Mouse (Mus musculus): Measurements from ENCODE around the gene Rab29. TPM values are rescaled to one million over a fixed set of nuclear protein-coding genes. Genes with fewer than 3 reads are reported as not detected.
A peak's percentile ranks its signal among the peaks of the same experiment; 100 is the strongest.
"Not testable (repeated sequence)": the region's sequence is repeated elsewhere in the genome, so short reads cannot be mapped to it uniquely, and the experiment has no call there.

Rab29 gene
- polyA plus RNA-seq, 1 experiment, result 65.7 TPM

DNA sequence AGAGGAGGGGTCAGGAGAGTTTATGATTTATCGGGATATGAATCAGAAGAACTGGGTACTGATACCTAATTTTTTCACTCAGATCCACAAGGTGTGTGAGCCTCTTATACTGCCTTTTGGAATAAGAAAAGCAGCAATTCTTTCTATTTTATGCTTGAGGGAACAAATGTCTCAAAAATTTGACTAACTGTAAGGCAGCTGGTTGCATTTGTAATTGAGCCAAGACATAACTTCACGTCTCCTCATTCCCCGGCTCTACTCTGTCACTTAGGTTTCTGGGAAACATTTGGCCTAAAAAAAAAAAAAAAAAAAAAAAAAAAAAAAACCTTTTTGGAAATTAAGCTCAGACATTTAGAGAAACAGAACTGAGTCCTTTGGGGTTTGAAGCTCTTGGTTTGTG is 19.6 kb downstream of the Rab29 start:
- no peak overlapping the region for H3K27ac ChIP-seq (ENCODE audit: insufficient read depth, low read depth, low read length)
- TF ChIP-seq CTCF (IDR thresholded peaks at IDR 0.05; ENCODE audit: low read depth, low read length) (no peak), POLR2A (IDR thresholded peaks at IDR 0.05; ENCODE audit: borderline replicate concordance, low read depth, low read length) (no peak)
- H3K4me3 ChIP-seq (ENCODE audit: insufficient read depth, low read length), result no peak overlapping the region
- no peaks in the 10 kb centered on the region for H3K4me1 ChIP-seq (ENCODE audit: control insufficient read depth, insufficient read depth, low read length)

DNA sequence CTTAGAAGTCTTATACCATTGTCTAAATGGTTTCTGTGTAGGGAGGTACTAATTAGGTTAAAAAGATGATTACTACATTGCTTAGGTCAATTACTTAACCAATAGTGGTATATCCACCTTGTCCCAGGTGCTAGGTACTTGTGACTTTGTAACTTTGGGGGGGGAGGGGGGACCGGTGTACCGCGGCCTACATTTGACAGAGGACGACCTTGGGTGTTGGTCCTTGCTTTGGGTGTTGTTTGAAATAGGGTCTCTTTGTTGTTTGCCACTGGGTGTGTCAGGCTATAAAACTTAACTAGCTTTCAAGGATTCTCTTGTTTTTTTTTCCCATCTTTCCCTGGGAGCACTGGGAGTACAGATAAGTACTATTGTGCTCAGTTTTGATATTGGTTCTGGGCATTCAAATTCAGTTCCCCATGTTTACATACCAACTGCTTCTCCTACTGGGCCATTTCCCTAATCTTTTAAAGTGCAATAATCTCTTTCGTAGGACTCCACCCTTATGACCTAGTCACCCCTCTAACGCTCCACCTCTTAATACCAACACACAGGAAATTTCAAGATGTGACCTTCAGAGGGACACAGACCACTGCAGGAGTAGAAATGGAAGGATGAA is 23.1 kb downstream of the Rab29 start:
- no peak overlapping the region for H3K27ac ChIP-seq (ENCODE audit: insufficient read depth, low read depth, low read length)
- TF ChIP-seq POLR2A (IDR thresholded peaks at IDR 0.05; ENCODE audit: borderline replicate concordance, low read depth, low read length) (no peak), CTCF (IDR thresholded peaks at IDR 0.05; ENCODE audit: low read depth, low read length) (no peak)
- no peaks in the 10 kb centered on the region for H3K4me1 ChIP-seq (ENCODE audit: control insufficient read depth, insufficient read depth, low read length)
- no peak overlapping the region for H3K4me3 ChIP-seq (ENCODE audit: insufficient read depth, low read length)

DNA sequence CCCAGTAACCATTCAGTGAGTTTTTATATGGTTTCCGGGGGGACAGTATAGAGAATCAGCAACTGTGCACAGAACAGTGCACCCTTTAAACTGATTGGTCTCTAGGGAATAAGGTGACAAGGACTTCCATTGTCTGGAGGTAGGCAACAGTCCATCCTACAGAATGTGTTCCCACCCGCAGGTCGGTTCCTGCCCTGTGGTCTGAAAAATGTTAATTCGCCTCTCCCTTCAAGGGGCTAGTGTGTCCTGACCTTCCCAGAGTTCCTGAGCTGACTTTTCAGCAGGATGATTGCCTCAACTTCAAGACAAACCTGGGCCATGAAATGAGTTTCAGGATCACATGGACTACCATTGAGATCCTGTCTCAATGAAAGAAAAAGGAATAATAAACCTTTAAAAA is 24.4 kb downstream of the Rab29 start:
- Histone ChIP-seq H3K27ac (ENCODE audit: insufficient read depth, low read depth, low read length) (no peak overlapping the region), H3K4me1 (ENCODE audit: control insufficient read depth, insufficient read depth, low read length) (no peaks in the 10 kb centered on the region), H3K4me3 (ENCODE audit: insufficient read depth, low read length) (no peak overlapping the region)
- TF ChIP-seq CTCF (IDR thresholded peaks at IDR 0.05; ENCODE audit: low read depth, low read length) (no peak), POLR2A (IDR thresholded peaks at IDR 0.05; ENCODE audit: borderline replicate concordance, low read depth, low read length) (no peak)

DNA sequence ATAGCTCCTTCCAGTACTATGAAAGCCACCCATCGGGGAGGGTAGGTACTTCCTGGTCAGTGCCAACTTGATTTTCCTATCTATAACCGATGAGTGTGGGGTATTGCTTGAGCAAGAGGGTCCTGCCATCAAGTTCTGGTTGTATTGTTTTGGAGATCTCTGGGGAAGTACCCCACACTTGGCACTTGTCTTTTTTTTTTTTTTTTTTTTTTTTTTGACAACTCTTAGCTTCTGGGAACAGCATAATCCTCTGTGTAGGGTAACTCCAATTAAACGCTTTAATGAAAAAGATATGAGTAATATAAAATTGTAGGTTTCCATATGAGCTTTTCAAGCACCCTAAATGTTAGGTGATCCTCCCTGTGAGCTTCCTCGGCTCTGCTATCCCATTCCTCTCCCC is 35.7 kb downstream of the Rab29 start:
- Histone ChIP-seq H3K4me3 (ENCODE audit: insufficient read depth, low read length) (no peak overlapping the region), H3K27ac (ENCODE audit: insufficient read depth, low read depth, low read length) (no peak overlapping the region), H3K4me1 (ENCODE audit: control insufficient read depth, insufficient read depth, low read length) (no peaks in the 10 kb centered on the region)
- TF ChIP-seq POLR2A (IDR thresholded peaks at IDR 0.05; ENCODE audit: borderline replicate concordance, low read depth, low read length) (no peak), CTCF (IDR thresholded peaks at IDR 0.05; ENCODE audit: low read depth, low read length) (no peak)

DNA sequence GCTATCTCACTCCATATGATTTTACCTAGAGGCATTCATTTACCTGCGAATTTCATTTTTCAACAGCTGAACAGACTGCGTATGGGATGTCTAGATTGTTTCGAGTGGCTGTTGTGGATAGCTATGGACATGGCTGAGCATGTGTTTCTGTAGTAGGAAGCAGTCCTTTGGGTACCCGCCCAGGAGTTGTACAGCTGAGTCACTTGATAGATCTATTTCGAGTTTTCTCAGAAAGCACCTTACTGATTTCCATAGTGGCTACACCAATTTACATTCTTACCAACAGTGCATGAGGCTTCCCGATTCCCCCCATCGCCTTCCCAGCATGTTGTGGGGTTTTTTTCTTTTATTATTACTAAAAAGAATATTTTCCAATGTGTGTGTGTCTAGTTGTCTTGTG is 36.2 kb downstream of the Rab29 start:
- TF ChIP-seq POLR2A (IDR thresholded peaks at IDR 0.05; ENCODE audit: borderline replicate concordance, low read depth, low read length), result no peak
- TF ChIP-seq CTCF (IDR thresholded peaks at IDR 0.05; ENCODE audit: low read depth, low read length), result no peak
- H3K4me1 ChIP-seq (ENCODE audit: control insufficient read depth, insufficient read depth, low read length), result no peaks in the 10 kb centered on the region
- no peak overlapping the region for H3K27ac ChIP-seq (ENCODE audit: insufficient read depth, low read depth, low read length)
- H3K4me3 ChIP-seq (ENCODE audit: insufficient read depth, low read length), result no peak overlapping the region

DNA sequence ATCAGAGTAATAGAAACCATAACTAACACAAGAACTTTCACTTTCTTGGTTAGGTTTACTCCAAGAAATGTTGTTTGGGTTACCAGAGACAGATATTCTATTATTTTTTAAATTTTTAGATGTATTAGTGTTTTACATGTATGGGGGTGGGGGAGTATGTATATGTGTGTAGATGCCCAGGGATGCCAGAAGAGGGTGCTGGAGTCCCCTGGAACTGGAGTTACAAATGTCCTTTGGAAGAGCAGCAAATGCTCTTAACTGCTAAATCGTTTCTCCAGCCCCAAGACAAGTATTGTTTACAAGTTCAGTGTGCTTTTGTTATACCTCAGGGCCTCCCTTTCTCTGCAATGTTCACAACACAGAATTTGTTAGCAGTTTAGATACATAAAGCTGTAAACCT is 38.5 kb downstream of the Rab29 start:
- no peak for TF ChIP-seq CTCF (IDR thresholded peaks at IDR 0.05; ENCODE audit: low read depth, low read length)
- TF ChIP-seq POLR2A (IDR thresholded peaks at IDR 0.05; ENCODE audit: borderline replicate concordance, low read depth, low read length), result no peak
- Histone ChIP-seq H3K4me1 (ENCODE audit: control insufficient read depth, insufficient read depth, low read length) (no peaks in the 10 kb centered on the region), H3K27ac (ENCODE audit: insufficient read depth, low read depth, low read length) (no peak overlapping the region), H3K4me3 (ENCODE audit: insufficient read depth, low read length) (no peak overlapping the region)

DNA sequence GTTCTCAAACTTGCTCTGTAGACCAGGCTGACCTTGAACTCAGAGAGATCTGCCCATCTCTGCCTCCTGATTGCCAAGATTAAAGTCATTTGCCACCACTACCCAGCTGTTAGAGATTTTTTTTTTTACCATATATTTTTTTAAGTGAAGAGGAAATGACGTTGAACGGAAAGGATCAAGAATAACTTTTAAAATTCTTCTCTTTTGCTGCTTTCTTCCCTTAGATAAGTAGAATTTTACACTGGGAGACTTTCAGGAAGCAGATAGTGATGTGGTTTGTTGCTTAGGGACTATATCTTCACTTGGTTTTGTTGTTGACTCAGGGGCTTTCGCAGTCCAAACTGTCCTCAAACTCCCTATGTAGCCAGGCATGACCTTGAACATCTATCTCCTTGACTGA is 41.4 kb downstream of the Rab29 start:
- Histone ChIP-seq H3K4me3 (ENCODE audit: insufficient read depth, low read length) (no peak overlapping the region), H3K4me1 (ENCODE audit: control insufficient read depth, insufficient read depth, low read length) (peaks cover 5% of the 10 kb centered on the region), H3K27ac (ENCODE audit: insufficient read depth, low read depth, low read length) (no peak overlapping the region)
- TF ChIP-seq POLR2A (IDR thresholded peaks at IDR 0.05; ENCODE audit: borderline replicate concordance, low read depth, low read length) (no peak), CTCF (IDR thresholded peaks at IDR 0.05; ENCODE audit: low read depth, low read length) (no peak)

DNA sequence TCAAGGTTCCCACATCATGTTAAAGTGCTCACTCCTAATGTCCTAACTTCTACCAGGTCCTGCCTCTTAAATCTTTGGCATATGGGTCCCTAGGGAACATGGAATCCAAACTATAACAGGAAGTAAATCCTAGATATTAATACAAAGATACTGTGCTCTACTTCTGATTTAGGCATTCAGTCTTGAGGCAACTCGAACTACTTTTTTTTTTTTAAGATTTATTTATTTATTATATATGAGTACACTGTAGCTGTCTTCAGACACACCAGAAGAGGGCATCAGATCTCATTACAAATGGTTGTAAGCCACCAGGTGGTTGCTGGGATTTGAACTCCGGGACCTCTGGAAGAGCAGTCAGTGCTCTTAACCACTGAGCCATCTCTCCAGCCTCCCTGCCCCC is 42.2 kb downstream of the Rab29 start:
- H3K4me1 ChIP-seq (ENCODE audit: control insufficient read depth, insufficient read depth, low read length); H3K4me3 ChIP-seq (ENCODE audit: insufficient read depth, low read length); H3K27ac ChIP-seq (ENCODE audit: insufficient read depth, low read depth, low read length): not testable (repeated sequence)

DNA sequence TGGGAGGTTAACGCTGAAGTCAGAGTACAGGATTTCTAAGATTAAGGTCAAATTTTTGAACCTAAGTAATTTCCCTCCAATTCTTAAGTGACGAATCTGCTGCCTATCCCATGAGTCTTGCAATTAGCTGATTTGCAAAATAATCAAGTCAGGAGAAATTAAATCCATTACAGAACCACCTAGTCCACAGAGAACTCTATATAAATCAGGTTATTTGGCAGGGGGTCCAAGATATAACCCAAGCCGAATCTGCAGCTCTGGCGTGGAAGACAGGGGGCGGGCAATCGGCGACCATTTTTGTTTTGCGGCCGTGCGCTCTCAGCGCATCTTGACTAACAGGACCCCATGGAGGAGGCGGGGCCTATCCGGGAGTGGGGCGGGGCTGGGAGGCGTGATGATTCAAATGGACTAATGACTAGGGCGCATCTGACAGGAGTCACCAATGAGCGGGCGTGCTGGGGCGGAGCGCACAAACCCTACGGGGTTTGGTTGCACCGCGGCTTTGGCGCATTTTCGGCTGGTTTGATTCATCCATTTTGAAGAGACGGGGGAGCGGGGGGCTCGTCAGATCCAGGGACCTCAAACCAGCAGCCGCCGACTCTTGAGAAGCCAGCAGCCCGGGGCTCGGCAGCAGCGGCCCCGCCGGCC is 43.1 kb downstream of the Rab29 start, which contains the start of gene Nucks1:
Gene Nucks1, plus strand, starts transcription at position 534 of the 648 bp plus-strand sequence.
- TF ChIP-seq POLR2A (IDR thresholded peaks at IDR 0.05; ENCODE audit: borderline replicate concordance, low read depth, low read length) (no peak), CTCF (IDR thresholded peaks at IDR 0.05; ENCODE audit: low read depth, low read length) (no peak)
- Histone ChIP-seq H3K4me3 (ENCODE audit: insufficient read depth, low read length) (peak within 1 kb of the TSS; percentile 96), H3K27ac (ENCODE audit: insufficient read depth, low read depth, low read length) (peak within 1 kb of the TSS; percentile 85), H3K4me1 (ENCODE audit: control insufficient read depth, insufficient read depth, low read length) (peaks cover 10% of the 10 kb centered on the region)

DNA sequence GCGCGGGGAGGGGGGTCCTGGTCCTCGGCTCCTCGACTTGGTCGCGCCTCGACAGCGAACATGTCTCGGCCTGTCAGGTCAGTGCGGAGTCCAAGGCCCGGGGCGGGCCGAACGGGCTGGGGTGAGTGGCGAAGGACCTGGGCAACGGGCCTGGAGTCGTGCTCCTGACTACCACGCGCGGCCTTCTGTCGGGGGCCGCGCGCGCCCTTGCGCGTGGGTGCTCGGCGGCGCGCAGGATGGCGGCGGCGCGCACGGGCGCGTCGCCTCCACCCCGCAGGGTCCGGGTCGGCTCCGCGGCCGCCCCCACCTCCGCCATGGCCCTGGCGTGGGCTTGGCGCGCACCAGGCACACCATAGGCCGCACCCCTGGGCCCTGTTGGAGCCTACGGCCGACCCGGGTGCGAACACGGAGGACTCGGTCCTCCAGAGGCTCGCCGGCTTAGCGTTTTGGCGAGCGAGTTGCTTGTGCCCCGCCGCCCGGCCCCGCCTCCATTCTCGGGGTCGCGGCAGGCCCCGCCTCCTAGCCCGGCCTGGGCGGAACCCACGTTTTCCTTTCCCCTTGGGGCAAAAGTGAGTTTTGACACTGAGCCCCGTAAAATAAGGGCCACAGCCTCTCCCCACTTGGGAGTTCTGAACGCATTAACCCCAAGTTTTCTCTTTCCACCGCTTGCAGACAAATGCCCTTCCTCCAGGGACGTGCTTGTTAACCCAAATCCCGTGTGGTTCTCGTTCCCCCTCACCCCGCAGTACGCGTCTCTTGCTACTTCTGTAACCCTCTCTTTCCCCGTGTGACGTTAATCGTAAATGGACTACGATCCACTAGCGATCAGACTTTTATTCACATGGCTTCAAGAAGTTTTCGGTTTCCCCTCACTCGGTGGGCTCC is 43.9 kb downstream of the Rab29 start:
- TF ChIP-seq CTCF (IDR thresholded peaks at IDR 0.05; ENCODE audit: low read depth, low read length) (no peak), POLR2A (IDR thresholded peaks at IDR 0.05; ENCODE audit: borderline replicate concordance, low read depth, low read length) (no peak)
- Histone ChIP-seq H3K4me3 (ENCODE audit: insufficient read depth, low read length) (peak overlapping the region; percentile 96), H3K4me1 (ENCODE audit: control insufficient read depth, insufficient read depth, low read length) (peaks cover 13% of the 10 kb centered on the region), H3K27ac (ENCODE audit: insufficient read depth, low read depth, low read length) (peak overlapping the region; percentile 85)
